ENCODE assay signal across 23 mouse cellular contexts in genomic region chr9:100613501-100614071, GRCm38 (mm10). TPM values are rescaled to one million over a fixed set of nuclear protein-coding genes. Genes with fewer than 3 reads are reported as not detected.
A peak's percentile ranks its signal among the peaks of the same experiment; 100 is the strongest.
DNase-seq lines count a peak whose midpoint lies in the region; ATAC-seq and TF ChIP-seq lines count a peak whose summit lies in the region.
"Had no signal": no experiment of that assay in that cellular context is flagged by ENCODE, and none has a peak within 500 bp of the region (broad histone marks: within the 10 kb centered on the region; RNA-seq: fewer than 3 reads in every experiment).

No protein-coding gene starts in this region.

- no peak overlapping the region for H3K27ac ChIP-seq in forebrain, embryonic 11.5 days (ENCODE audit: low read depth, low read length)
- H3K27ac ChIP-seq in forebrain, embryonic 15.5 days (replicated peaks), result no peak overlapping the region
- H3K27ac ChIP-seq in midbrain, postnatal 0 days (ENCODE audit: low read depth, low read length), result no peak overlapping the region
- H3K27ac ChIP-seq in midbrain, embryonic 11.5 days (ENCODE audit: low read depth, low read length), result no peak overlapping the region
- H3K27ac ChIP-seq: embryonic facial prominence, embryonic 12.5 days; heart, adult 2 months; hindbrain, embryonic 10.5 days; hindbrain, embryonic 14.5 days; intestine, embryonic 15.5 days had no signal

- ATAC-seq in forebrain, embryonic 11.5 days (replicated peaks; ENCODE audit: low FRiP score), result 0 out of 2 replicates have a peak, but pooled peaks have one; percentile 21
- ATAC-seq in forebrain, embryonic 15.5 days (replicated peaks), result no peak
- no peak for ATAC-seq in midbrain, postnatal 0 days (ENCODE audit: low FRiP score)
- no peak for ATAC-seq in midbrain, embryonic 11.5 days (ENCODE audit: low FRiP score)
- ATAC-seq: activated CD4-positive, CD25-positive, alpha-beta regulatory T cell, adult 4 months; intestine, embryonic 15.5 days; Patski had no signal

- TF ChIP-seq CTCF in midbrain, postnatal 0 days (IDR thresholded peaks at IDR 0.05), result no peak

- H3K36me3 ChIP-seq in forebrain, embryonic 11.5 days (ENCODE audit: control insufficient read depth, insufficient read depth, low read length), result no peaks in the 10 kb centered on the region
- H3K36me3 ChIP-seq in forebrain, embryonic 15.5 days, result no peaks in the 10 kb centered on the region
- no peaks in the 10 kb centered on the region for H3K36me3 ChIP-seq in midbrain, postnatal 0 days (ENCODE audit: insufficient read depth, low read length)
- H3K36me3 ChIP-seq in midbrain, embryonic 11.5 days (ENCODE audit: control insufficient read depth, insufficient read depth, low read length), result no peaks in the 10 kb centered on the region
- H3K36me3 ChIP-seq: embryonic facial prominence, embryonic 12.5 days; heart, embryonic 12.5 days; hindbrain, embryonic 10.5 days; intestine, embryonic 15.5 days had no signal

- DNase-seq in forebrain, embryonic 11.5 days (ENCODE audit: low spot score), result no peak
- peak; percentile 15 for DNase-seq in heart, adult 11 months
- no peak for DNase-seq in heart, adult 9 months (ENCODE audit: low spot score in 2 of 2)
- peak; percentile 26 for DNase-seq in midbrain, postnatal 0 days (ENCODE audit: low spot score)
- DNase-seq in midbrain, embryonic 11.5 days (ENCODE audit: low spot score, missing footprints), result no peak
- DNase-seq in cerebellum, postnatal 36 days, result no peak
- DNase-seq: adrenal gland, adult 2 months; adrenal gland, postnatal 25 days; cerebellum, adult 2 months; cerebellum, postnatal 10 days; embryo, embryonic 11 days; gastrocnemius, postnatal 10 days; heart, adult 2 months had no signal

- no peak overlapping the region for H3K4me3 ChIP-seq in forebrain, embryonic 11.5 days (ENCODE audit: low read depth, low read length)
- H3K4me3 ChIP-seq in forebrain, embryonic 15.5 days, result no peak overlapping the region
- no peak overlapping the region for H3K4me3 ChIP-seq in midbrain, postnatal 0 days (ENCODE audit: low read depth, low read length)
- no peak overlapping the region for H3K4me3 ChIP-seq in midbrain, embryonic 11.5 days (ENCODE audit: low read depth, low read length)
- H3K4me3 ChIP-seq: embryonic facial prominence, embryonic 12.5 days; heart, adult 2 months; heart, embryonic 12.5 days; hindbrain, embryonic 10.5 days; intestine, embryonic 15.5 days had no signal

- no peaks in the 10 kb centered on the region for H3K27me3 ChIP-seq in forebrain, embryonic 11.5 days (ENCODE audit: control insufficient read depth, insufficient read depth, low read length)
- no peaks in the 10 kb centered on the region for H3K27me3 ChIP-seq in forebrain, embryonic 15.5 days
- H3K27me3 ChIP-seq in midbrain, postnatal 0 days (ENCODE audit: insufficient read depth, low read length), result no peaks in the 10 kb centered on the region
- no peaks in the 10 kb centered on the region for H3K27me3 ChIP-seq in midbrain, embryonic 11.5 days (ENCODE audit: control insufficient read depth, insufficient read depth, low read length)
- H3K27me3 ChIP-seq: embryonic facial prominence, embryonic 12.5 days; heart, embryonic 12.5 days; intestine, embryonic 15.5 days; Patski had no signal

- no peak overlapping the region for H3K9ac ChIP-seq in forebrain, embryonic 11.5 days (ENCODE audit: low read length)
- no peak overlapping the region for H3K9ac ChIP-seq in forebrain, embryonic 15.5 days (replicated peaks)
- no peak overlapping the region for H3K9ac ChIP-seq in midbrain, postnatal 0 days (replicated peaks; ENCODE audit: low read length, poor library complexity, severe bottlenecking)
- no peak overlapping the region for H3K9ac ChIP-seq in midbrain, embryonic 11.5 days (ENCODE audit: low read length)
- H3K9ac ChIP-seq: embryonic facial prominence, embryonic 12.5 days; heart, embryonic 12.5 days; hindbrain, embryonic 14.5 days; intestine, embryonic 15.5 days had no signal

- no peak overlapping the region for H3K4me2 ChIP-seq in forebrain, embryonic 11.5 days (ENCODE audit: low read depth, low read length, severe bottlenecking)
- H3K4me2 ChIP-seq in forebrain, embryonic 15.5 days (replicated peaks), result no peak overlapping the region
- no peak overlapping the region for H3K4me2 ChIP-seq in midbrain, postnatal 0 days (ENCODE audit: low read depth, low read length, poor library complexity, severe bottlenecking)
- no peak overlapping the region for H3K4me2 ChIP-seq in midbrain, embryonic 11.5 days
- H3K4me2 ChIP-seq: embryonic facial prominence, embryonic 12.5 days; heart, embryonic 12.5 days; hindbrain, embryonic 14.5 days; intestine, embryonic 15.5 days had no signal

- H3K9me3 ChIP-seq in forebrain, embryonic 11.5 days (ENCODE audit: control insufficient read depth, low read length), result no peaks in the 10 kb centered on the region
- no peaks in the 10 kb centered on the region for H3K9me3 ChIP-seq in forebrain, embryonic 15.5 days
- no peaks in the 10 kb centered on the region for H3K9me3 ChIP-seq in midbrain, postnatal 0 days (ENCODE audit: low read length)
- H3K9me3 ChIP-seq in midbrain, embryonic 11.5 days (ENCODE audit: control insufficient read depth, low read length), result no peaks in the 10 kb centered on the region
- H3K9me3 ChIP-seq: embryonic facial prominence, embryonic 12.5 days; heart, embryonic 12.5 days; hindbrain, embryonic 10.5 days; intestine, embryonic 15.5 days had no signal

- peaks cover 4% of the 10 kb centered on the region; the same call in 1 of the 2 replicates for H3K4me1 ChIP-seq in forebrain, embryonic 11.5 days (replicated peaks; ENCODE audit: control insufficient read depth, insufficient read depth, low read length)
- H3K4me1 ChIP-seq in forebrain, embryonic 15.5 days, result peaks cover 10% of the 10 kb centered on the region
- no peaks in the 10 kb centered on the region for H3K4me1 ChIP-seq in midbrain, postnatal 0 days (ENCODE audit: insufficient read depth, low read length)
- peaks cover 4% of the 10 kb centered on the region; the same call in 1 of the 2 replicates for H3K4me1 ChIP-seq in midbrain, embryonic 11.5 days (ENCODE audit: control insufficient read depth, insufficient read depth, low read length)
- H3K4me1 ChIP-seq: embryonic facial prominence, embryonic 12.5 days; hindbrain, embryonic 10.5 days had no signal

- WGBS in forebrain, embryonic 11.5 days, result 67% methylated on average over 3 of the region's 3 CpGs
- 26% methylated on average over 3 of the region's 3 CpGs for WGBS in forebrain, embryonic 15.5 days
- 65% methylated on average over 3 of the region's 3 CpGs for WGBS in midbrain, postnatal 0 days
- WGBS in midbrain, embryonic 11.5 days, result 89% methylated on average over 3 of the region's 3 CpGs

RNA-seq across cellular contexts. Expression of gene Stag1, which starts 16.0 kb away (rescaled TPM):
- polyA plus RNA-seq in forebrain, embryonic 11.5 days (2014; fragmentation: Nextera tagmentation; extraction: Ambion mirVana), result 57.8 and 63.0 TPM in 2 replicates
- 36.0 and 42.1 TPM in 2 replicates for polyA plus RNA-seq in forebrain, embryonic 15.5 days (2015; fragmentation: Nextera tagmentation; extraction: Ambion mirVana)
- 31.0 and 43.6 TPM in 2 replicates for total RNA-seq in midbrain, postnatal 0 days (2014; rRNA removed)
- polyA plus RNA-seq in midbrain, postnatal 0 days (2015; fragmentation: Nextera tagmentation; extraction: Ambion mirVana), result 21.6 and 23.6 TPM in 2 replicates
- 57.1 and 64.3 TPM in 2 replicates for polyA plus RNA-seq in midbrain, embryonic 11.5 days (2014; fragmentation: Nextera tagmentation; extraction: Ambion mirVana)

RNA-seq across cellular contexts. Expression of gene Slc35g2, which starts 42.7 kb away (rescaled TPM):
- 7.5 and 8.5 TPM in 2 replicates for polyA plus RNA-seq in forebrain, embryonic 11.5 days (2014; fragmentation: Nextera tagmentation; extraction: Ambion mirVana)
- polyA plus RNA-seq in forebrain, embryonic 15.5 days (2015; fragmentation: Nextera tagmentation; extraction: Ambion mirVana), result 5.6 and 8.5 TPM in 2 replicates
- 20.1 and 24.8 TPM in 2 replicates for total RNA-seq in midbrain, postnatal 0 days (2014; rRNA removed)
- 16.7 and 22.1 TPM in 2 replicates for polyA plus RNA-seq in midbrain, postnatal 0 days (2015; fragmentation: Nextera tagmentation; extraction: Ambion mirVana)
- 8.5 and 9.1 TPM in 2 replicates for polyA plus RNA-seq in midbrain, embryonic 11.5 days (2014; fragmentation: Nextera tagmentation; extraction: Ambion mirVana)
- total RNA-seq: common myeloid progenitor, adult 5-6 weeks had no signal
- polyA plus RNA-seq: C2C12 had no signal

Comparison
In these comparisons a context has a peak if more than half of its experiments do, and no peak if none do; other contexts are left out.
1. DNase-seq: peak in heart, adult 11 months (single experiment) and midbrain, postnatal 0 days (single experiment); none in forebrain, embryonic 11.5 days (single experiment), heart, adult 9 months (0 of 2), midbrain, embryonic 11.5 days (single experiment) and cerebellum, postnatal 36 days (0 of 2).